Mouse (Mus musculus) CH12.LX (cell line): ENCODE results near the gene Arhgap33. TPM values are rescaled to one million over a fixed set of nuclear protein-coding genes. Genes with fewer than 3 reads are reported as not detected.
A peak's percentile ranks its signal among the peaks of the same experiment; 100 is the strongest.

Experiments
- DNase-seq: peaks from one replicate; pipeline ENCODE4 v3.0.0-alpha.2; 2013; ENCODE audit errors: extremely low read depth
- H3K27ac ChIP-seq: 2 replicates; pipeline ENCODE4 v1.5.1; 2012; ENCODE audit warnings: low read depth, mild to moderate bottlenecking, control low read depth, moderate library complexity; ENCODE audit not compliant: insufficient read depth
- H3K27me3 ChIP-seq: replicated peaks from 2 replicates; pipeline ENCODE3; 2012; ENCODE audit warnings: inconsistent platforms
- H3K36me3 ChIP-seq, 2 experiments: replicated peaks in 1 of 2; 2 replicates each; pipeline versions ENCODE3 to v1.6.1; 2012; ENCODE audit warnings: inconsistent platforms in 1 of 2, low read length in 1 of 2, mild to moderate bottlenecking in 1 of 2, mixed read lengths in 1 of 2, moderate library complexity in 1 of 2; ENCODE audit not compliant: control insufficient read depth in 1 of 2, insufficient read depth in 1 of 2
- H3K4me1 ChIP-seq, 2 experiments: 2 replicates each; pipeline ENCODE4 v1.6.1; 2012; ENCODE audit warnings: inconsistent platforms in 1 of 2, moderate library complexity in 1 of 2; ENCODE audit not compliant: insufficient read depth in 2 of 2, control insufficient read depth in 1 of 2
- H3K4me2 ChIP-seq: 2 replicates; pipeline ENCODE4 v1.6.1; 2012; ENCODE audit warnings: low read depth, mild to moderate bottlenecking, control low read depth; ENCODE audit not compliant: poor library complexity, insufficient read depth, severe bottlenecking
- H3K4me3 ChIP-seq, 3 experiments: fragments of 150-350 bp in 1 of 3; sonication (generic) in 1 of 3; replicated peaks in 1 of 3; 2 replicates each; pipeline versions ENCODE3 to v1.5.1; 2011 to 2012; ENCODE audit warnings: low read depth in 2 of 3, low read length in 2 of 3, mild to moderate bottlenecking in 2 of 3, moderate library complexity in 2 of 3, control low read depth in 1 of 3, improper control_type of control experiment in 1 of 3, inconsistent platforms in 1 of 3, mixed read lengths in 1 of 3; ENCODE audit not compliant: poor library complexity in 1 of 3
- H3K79me2 ChIP-seq: replicated peaks from 2 replicates; pipeline ENCODE4 v1.6.1; 2012; ENCODE audit warnings: mild to moderate bottlenecking, moderate library complexity; ENCODE audit not compliant: control insufficient read depth, poor library complexity, insufficient read depth, severe bottlenecking; ENCODE audit errors: extremely low read depth
- H3K9ac ChIP-seq: 2 replicates; pipeline ENCODE4 v1.6.1; 2012; ENCODE audit warnings: low read depth, mild to moderate bottlenecking, control low read depth, moderate library complexity; ENCODE audit not compliant: insufficient read depth
- H3K9me3 ChIP-seq: replicated peaks from 2 replicates; pipeline ENCODE3; 2012; ENCODE audit warnings: low read length, inconsistent platforms, mixed read lengths
- BHLHE40 ChIP-seq: IDR thresholded peaks from 2 replicates; pipeline ENCODE4 v1.6.1; 2011; ENCODE audit warnings: mild to moderate bottlenecking, low read depth, low read length, improper control_type of control experiment
- CHD1 ChIP-seq: IDR thresholded peaks from 2 replicates; pipeline ENCODE4 v1.6.1; 2012; ENCODE audit warnings: low read depth, low read length, improper control_type of control experiment, inconsistent platforms
- CHD2 ChIP-seq: IDR thresholded peaks from 2 replicates; pipeline ENCODE4 v1.6.1; 2011; ENCODE audit warnings: low read length, improper control_type of control experiment
- CTCF ChIP-seq, 2 experiments: IDR thresholded peaks in 1 of 2; conservative IDR thresholded peaks in 1 of 2; 2 replicates each; pipeline ENCODE4 v1.5.1; 2011 to 2012; ENCODE audit warnings: low read depth in 2 of 2, low read length in 2 of 2, improper control_type of control experiment in 1 of 2, inconsistent platforms in 1 of 2, mild to moderate bottlenecking in 1 of 2, moderate library complexity in 1 of 2
- E2F4 ChIP-seq: IDR thresholded peaks from 2 replicates; pipeline ENCODE4 v1.6.1; 2011; ENCODE audit warnings: low read depth, low read length, improper control_type of control experiment; ENCODE audit not compliant: insufficient replicate concordance
- ELF1 ChIP-seq: IDR thresholded peaks from 2 replicates; pipeline ENCODE4 v1.6.1; 2014; ENCODE audit warnings: low read depth, mild to moderate bottlenecking, inconsistent platforms, low read length, improper control_type of control experiment
- IRF4 ChIP-seq: IDR thresholded peaks from 2 replicates; pipeline ENCODE4 v1.6.1; 2014; ENCODE audit warnings: low read depth, mild to moderate bottlenecking, inconsistent platforms, low read length, improper control_type of control experiment
- MAFK ChIP-seq: IDR thresholded peaks from 2 replicates; pipeline ENCODE4 v1.6.1; 2011; ENCODE audit warnings: low read length, improper control_type of control experiment; ENCODE audit not compliant: insufficient replicate concordance
- MAZ ChIP-seq: IDR thresholded peaks from 2 replicates; pipeline ENCODE4 v1.6.1; 2012; ENCODE audit warnings: low read depth, mild to moderate bottlenecking, inconsistent platforms, low read length, improper control_type of control experiment, moderate library complexity
- MXI1 ChIP-seq: IDR thresholded peaks from 2 replicates; pipeline ENCODE4 v1.6.1; 2011; ENCODE audit warnings: mild to moderate bottlenecking, low read depth, low read length, improper control_type of control experiment
- MYC ChIP-seq: IDR thresholded peaks from 2 replicates; pipeline ENCODE4 v1.6.1; 2011; ENCODE audit warnings: low read depth, mild to moderate bottlenecking, improper control_type of control experiment, low read length
- NELFE ChIP-seq: IDR thresholded peaks from 2 replicates; pipeline ENCODE4 v1.6.1; 2011; ENCODE audit warnings: low read depth, low read length, improper control_type of control experiment
- NRF1 ChIP-seq: IDR thresholded peaks from 2 replicates; pipeline ENCODE4 v1.6.1; 2014; ENCODE audit warnings: low read depth, mild to moderate bottlenecking, inconsistent platforms, low read length, improper control_type of control experiment, moderate library complexity
- PAX5 ChIP-seq: IDR thresholded peaks from 2 replicates; pipeline ENCODE4 v1.6.1; 2012; ENCODE audit warnings: low read length, inconsistent platforms, mixed read lengths
- POLR2A ChIP-seq: IDR thresholded peaks from 2 replicates; pipeline ENCODE4 v1.6.1; 2011; ENCODE audit warnings: low read depth, mild to moderate bottlenecking, improper control_type of control experiment, low read length
- RCOR1 ChIP-seq: conservative IDR thresholded peaks from 2 replicates; pipeline ENCODE4 v1.6.1; 2012; ENCODE audit warnings: low read depth, mild to moderate bottlenecking, inconsistent platforms, low read length, improper control_type of control experiment
- SIN3A ChIP-seq: IDR thresholded peaks from 2 replicates; pipeline ENCODE4 v1.6.1; 2012; ENCODE audit warnings: low read length, improper control_type of control experiment, inconsistent platforms
- TBP ChIP-seq: conservative IDR thresholded peaks from 2 replicates; pipeline ENCODE4 v1.6.1; 2011; ENCODE audit warnings: low read depth, low read length, improper control_type of control experiment
- USF2 ChIP-seq: conservative IDR thresholded peaks from 2 replicates; pipeline ENCODE4 v1.6.1; 2011; ENCODE audit warnings: low read depth, low read length, improper control_type of control experiment
- ZMIZ1 ChIP-seq: IDR thresholded peaks from 2 replicates; pipeline ENCODE4 v1.6.1; 2012; ENCODE audit warnings: low read depth, mild to moderate bottlenecking, inconsistent platforms, low read length, improper control_type of control experiment
- dilution Hi-C: fragments of 300-500 bp; cut with MboI; formaldehyde crosslinking; loops from 2 replicates; pipeline ENCODE4 v1.14.3; 2020; ENCODE audit warnings: low sequenced_read_pairs; ENCODE audit not compliant: extremely low pct_unique_long_range_greater_than_20kb, extremely low pct_ligation_motif_present
- in situ Hi-C: fragments of 300-500 bp; cut with MboI; formaldehyde crosslinking; loops from 3 replicates; pipeline ENCODE4 v1.14.3; 2019; ENCODE audit warnings: low sequenced_read_pairs, low pct_ligation_motif_present, low pct_unique_long_range_greater_than_20kb, mixed read lengths
- polyA plus RNA-seq: library from polyadenylated mRNA; unstranded; fragments of >175 nt; gene quantifications from 2 replicates; pipeline ENCODE4 v1.2.1, GENCODE M21; 2012; ENCODE audit warnings: low read depth; ENCODE audit not compliant: insufficient read length
- total RNA-seq, 2 experiments: library from RNA; depleted of rRNA; stranded (reverse); fragments of 300-350 nt in 1 of 2; fragments of >200 nt in 1 of 2; gene quantifications; 2 replicates each; pipeline ENCODE4 v1.2.3; 2012 to 2014

Arhgap33 gene
- 2.5 and 2.8 TPM in 2 replicates for total RNA-seq (2012; rRNA removed)
- total RNA-seq (2014; rRNA removed), result 0.44 and 0.76 TPM in 2 replicates
- polyA plus RNA-seq, result 6.2 and 9.2 TPM in 2 replicates

GRCm38 (mm10) chr7:30534633-30535577 is at the start of gene Arhgap33:
Gene Arhgap33, minus strand, starts transcription at chr7:30535060.
- H3K9ac ChIP-seq, result peak within 1 kb of the TSS; percentile 56
- H3K4me3 ChIP-seq, result peak within 1 kb of the TSS; percentile 40 to 83 (median 67)
- in situ Hi-C loops, result no loop called here
- H3K9me3 ChIP-seq, result no peaks in the 10 kb centered on the region
- H3K79me2 ChIP-seq, result no peaks in the 10 kb centered on the region
- TF ChIP-seq NELFE, result peak; percentile 42; the same call in 1 of the 2 replicates
- TF ChIP-seq CTCF (conservative IDR thresholded peaks at IDR 0.05 in 1 of 2, IDR thresholded peaks at IDR 0.05 in 1 of 2; ENCODE audit: low read depth in 2 of 2, low read length in 2 of 2), result no peak
- TF ChIP-seq IRF4, result no peak
- 0 out of 2 replicates have a peak, but pooled peaks have one; percentile 27 for TF ChIP-seq MYC
- TF ChIP-seq MAFK, result no peak
- peak; percentile 68; the same call in 1 of the 2 replicates for TF ChIP-seq E2F4
- peak; percentile 65; the same call in 1 of the 2 replicates for TF ChIP-seq ZMIZ1
- TF ChIP-seq USF2, result no peak
- peak; percentile 80 for TF ChIP-seq SIN3A
- peak; percentile 71; the same call in 1 of the 2 replicates for TF ChIP-seq MAZ
- no peak for TF ChIP-seq RCOR1
- TF ChIP-seq NRF1, result peak; percentile 44; the same call in 1 of the 2 replicates
- TF ChIP-seq POLR2A, result peak; percentile 52
- TF ChIP-seq BHLHE40, result peak; percentile 48
- peak; percentile 48; the same call in 1 of the 2 replicates for TF ChIP-seq ELF1
- peak; percentile 91 for TF ChIP-seq MXI1
- no peak for TF ChIP-seq PAX5
- TF ChIP-seq CHD1, result no peak
- peak; percentile 37; the same call in 1 of the 2 replicates for TF ChIP-seq CHD2
- no peak for TF ChIP-seq TBP
- dilution Hi-C loops, result no loop called here
- H3K36me3 ChIP-seq, result peaks cover 15 to 54% of the 10 kb centered on the region in 2 experiments
- DNase-seq, result peak; percentile 99
- no peaks in the 10 kb centered on the region for H3K27me3 ChIP-seq
- H3K4me2 ChIP-seq, result peak within 1 kb of the TSS; percentile 98
- H3K27ac ChIP-seq, result peak within 1 kb of the TSS; percentile 36; the same call in 1 of the 2 replicates
- peaks cover 4 to 14% of the 10 kb centered on the region in 2 experiments for H3K4me1 ChIP-seq
